Mouse (Mus musculus) liver, adult 2 months (tissue): ENCODE data around the gene Ccdc3.

ENCODE experiments used
- CTCF ChIP-seq: fragments of 200-500 bp; IDR thresholded peaks from 2 replicates; pipeline ENCODE4 v1.5.1; 2011; ENCODE audit warnings: low read depth, low read length, control low read depth
- POLR2A ChIP-seq: fragments of 200-500 bp; IDR thresholded peaks from 2 replicates; pipeline ENCODE4 v1.6.1; 2011; ENCODE audit warnings: low read length, control low read depth; ENCODE audit not compliant: insufficient read depth; ENCODE audit errors: extremely low read depth

DNA sequence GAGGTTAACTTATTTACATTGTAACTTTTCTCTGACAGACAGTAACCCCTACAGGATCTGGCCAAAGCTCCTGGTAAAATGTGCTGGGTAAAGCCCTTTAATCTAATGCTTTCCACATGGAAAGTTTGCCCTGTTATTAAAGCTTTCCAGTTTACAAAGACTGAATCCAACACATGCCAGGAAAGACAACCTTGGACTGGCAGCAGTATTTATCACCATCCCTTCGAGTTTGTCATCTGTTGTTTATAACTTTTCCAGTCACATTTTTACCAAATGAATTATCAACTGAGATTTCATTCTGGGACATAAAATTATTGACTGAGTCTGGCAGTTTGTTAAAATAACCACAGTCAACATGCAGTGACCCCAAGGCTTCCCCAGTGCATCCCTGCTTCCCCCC is 77.0 kb downstream of the Ccdc3 start:
- TF ChIP-seq CTCF (no peak), POLR2A (no peak)
